Mouse (Mus musculus) liver, adult 2 months (tissue): ENCODE measurements around the gene Bag6.

Experiments
- CTCF ChIP-seq: fragments of 200-500 bp; IDR thresholded peaks from 2 replicates; pipeline ENCODE4 v1.5.1; 2011; ENCODE audit warnings: low read depth, low read length, control low read depth
- POLR2A ChIP-seq: fragments of 200-500 bp; IDR thresholded peaks from 2 replicates; pipeline ENCODE4 v1.6.1; 2011; ENCODE audit warnings: low read length, control low read depth; ENCODE audit not compliant: insufficient read depth; ENCODE audit errors: extremely low read depth

DNA sequence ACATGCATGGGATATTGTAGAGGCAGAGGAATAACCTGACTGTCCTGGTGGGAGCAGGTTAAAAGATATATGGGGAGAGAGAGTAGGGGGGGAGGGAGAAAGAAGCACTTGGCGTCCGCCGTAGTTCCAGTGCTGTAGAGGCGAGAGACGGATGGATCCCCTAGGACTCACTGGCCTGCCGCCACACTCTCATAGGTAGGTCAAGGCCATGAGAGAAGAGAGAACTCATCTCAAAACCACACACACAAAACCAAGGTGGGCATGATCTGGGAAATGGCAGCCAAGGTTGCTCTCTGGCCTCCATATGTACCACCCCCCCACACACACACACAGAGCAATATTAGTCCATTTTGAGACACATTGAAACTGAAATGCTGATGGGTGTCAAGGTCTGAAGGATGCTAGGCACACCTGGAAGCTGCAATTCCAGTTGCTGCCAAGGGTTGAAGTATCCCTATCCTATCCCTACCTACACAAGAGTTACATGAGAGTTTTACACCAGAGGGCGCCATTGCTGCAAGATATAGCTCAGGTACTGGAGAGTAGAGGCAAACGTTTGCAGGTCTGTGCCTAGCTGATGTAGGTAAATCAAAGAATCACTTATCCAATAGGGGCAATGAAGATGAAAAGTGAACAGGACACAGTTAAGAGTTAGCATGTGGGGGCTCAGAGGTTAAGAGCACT, 31.5 kb downstream of the Bag6 start:
- TF ChIP-seq CTCF (peak; percentile 50; the same call in 1 of the 2 replicates), POLR2A (no peak)
